Mouse (Mus musculus) G1E (cell line): ENCODE data around the gene Pef1. TPM values are rescaled to one million over a fixed set of nuclear protein-coding genes. Genes with fewer than 3 reads are reported as not detected.
A peak's percentile ranks its signal among the peaks of the same experiment; 100 is the strongest.

Source experiments
- ATAC-seq: 2 replicates; pipeline ENCODE4 v1.8.0; 2016; ENCODE audit warnings: mild to moderate bottlenecking; ENCODE audit not compliant: insufficient number of reproducible peaks, poor library complexity, low FRiP score, severe bottlenecking; ENCODE audit errors: extremely low read depth
- DNase-seq: peaks from one replicate; pipeline ENCODE4 v3.0.0; 2012; ENCODE audit warnings: low spot score
- H3K27me3 ChIP-seq: 2 replicates; pipeline ENCODE4 v1.6.1; 2012; ENCODE audit warnings: mild to moderate bottlenecking, low read length, inconsistent platforms; ENCODE audit not compliant: insufficient read depth
- H3K36me3 ChIP-seq: replicated peaks from 2 replicates; pipeline ENCODE3; 2012; ENCODE audit warnings: mild to moderate bottlenecking, inconsistent platforms
- H3K4me1 ChIP-seq: 2 replicates; pipeline ENCODE4 v1.6.1; 2012; ENCODE audit warnings: low read depth, low read length, inconsistent platforms, mixed read lengths; ENCODE audit not compliant: insufficient read depth
- H3K4me3 ChIP-seq: 2 replicates; pipeline ENCODE4 v1.5.1; 2012; ENCODE audit warnings: low read depth, mild to moderate bottlenecking, inconsistent platforms, low read length, moderate library complexity, mixed read lengths
- H3K9me3 ChIP-seq: replicated peaks from 2 replicates; pipeline ENCODE4 v1.6.1; 2012; ENCODE audit warnings: inconsistent platforms
- CTCF ChIP-seq: IDR thresholded peaks from 2 replicates; pipeline ENCODE4 v1.5.1; 2012; ENCODE audit warnings: low read depth, low read length, inconsistent platforms, mixed read lengths
- GATA1 ChIP-seq: IDR thresholded peaks from 2 replicates; pipeline ENCODE4 v1.6.1; 2012; ENCODE audit warnings: borderline replicate concordance, low read length, inconsistent platforms, mixed read lengths
- GATA2 ChIP-seq: IDR thresholded peaks from 2 replicates; pipeline ENCODE4 v1.6.1; 2012; ENCODE audit warnings: low read depth, low read length, inconsistent platforms, borderline replicate concordance
- POLR2AphosphoS5 ChIP-seq: IDR thresholded peaks from 2 replicates; pipeline ENCODE4 v1.6.1; 2012; ENCODE audit warnings: low read depth, low read length, inconsistent platforms; ENCODE audit not compliant: insufficient replicate concordance
- TAL1 ChIP-seq: conservative IDR thresholded peaks from 2 replicates; pipeline ENCODE4 v1.6.1; 2012; ENCODE audit warnings: low read depth, low read length, inconsistent platforms, mixed read lengths
- polyA plus RNA-seq: library from polyadenylated mRNA; stranded (reverse); fragments of >175 nt; gene quantifications from 2 replicates; pipeline ENCODE4 v1.2.3, GENCODE M21; 2012
- total RNA-seq, 2 experiments: library from RNA; stranded (forward) in 1 of 2; stranded (reverse) in 1 of 2; fragments of 200-1000 nt in 1 of 2; fragments of >200 nt in 1 of 2; fragmentation: Nextera tagmentation in 1 of 2; gene quantifications; 2 replicates each; pipeline ENCODE4 v1.2.3; 2014 to 2017

Gene Pef1
- total and polyA plus RNA-seq, 3 experiments: 20.9 to 84.6 (median 24.8) TPM

- TF ChIP-seq GATA2 (no peak), TAL1 (no peak), POLR2AphosphoS5 (no peak), CTCF (no peak), GATA1 (no peak)
- Histone ChIP-seq H3K36me3 (no peaks in the 10 kb centered on the region), H3K4me1 (no peaks in the 10 kb centered on the region), H3K9me3 (no peaks in the 10 kb centered on the region), H3K27me3 (peaks cover 46% of the 10 kb centered on the region), H3K4me3 (no peak overlapping the region)
- DNase-seq: no peak
- no peak for ATAC-seq
Measured at GRCm38 (mm10) chr4:130063191-130063590, 39.2 kb upstream of the Pef1 start.

- TF ChIP-seq TAL1: no peak
- TF ChIP-seq GATA2: no peak
- TF ChIP-seq CTCF: peak; percentile 51
- no peak for TF ChIP-seq GATA1
- Histone ChIP-seq H3K27me3 (peaks cover 26% of the 10 kb centered on the region), H3K36me3 (no peaks in the 10 kb centered on the region), H3K4me1 (peaks cover 2% of the 10 kb centered on the region), H3K4me3 (no peak overlapping the region), H3K9me3 (no peaks in the 10 kb centered on the region)
- no peak for ATAC-seq
- DNase-seq: peak; percentile 35
Measured at GRCm38 (mm10) chr4:130066816-130067215, 35.5 kb upstream of the Pef1 start.

GRCm38 (mm10) chr4:130070523-130070922 is 31.8 kb upstream of the Pef1 start:
- no peak overlapping the region for H3K4me3 ChIP-seq

GRCm38 (mm10) chr4:130071758-130072157 is 30.6 kb upstream of the Pef1 start:
- Histone ChIP-seq H3K36me3 (no peaks in the 10 kb centered on the region), H3K27me3 (peaks cover 23% of the 10 kb centered on the region), H3K4me3 (no peak overlapping the region), H3K9me3 (no peaks in the 10 kb centered on the region), H3K4me1 (peaks cover 6% of the 10 kb centered on the region)
- TF ChIP-seq GATA2 (no peak), GATA1 (no peak), POLR2AphosphoS5 (no peak), TAL1 (no peak), CTCF (no peak)
- ATAC-seq (no peak), DNase-seq (no peak)

More at GRCm38 (mm10) chr4:130070523-130070922, 31.8 kb upstream of the Pef1 start:
- Histone ChIP-seq H3K4me1 (peaks cover 6% of the 10 kb centered on the region), H3K9me3 (no peaks in the 10 kb centered on the region), H3K36me3 (no peaks in the 10 kb centered on the region), H3K27me3 (peaks cover 22% of the 10 kb centered on the region; the same call in 1 of the 2 replicates)
- DNase-seq (no peak), ATAC-seq (no peak)
- TF ChIP-seq GATA1 (no peak), GATA2 (no peak), TAL1 (no peak), POLR2AphosphoS5 (no peak), CTCF (no peak)

GRCm38 (mm10) chr4:130073367-130073766 is 29.0 kb upstream of the Pef1 start:
- Histone ChIP-seq H3K27me3 (peaks cover 31% of the 10 kb centered on the region), H3K4me3 (no peak overlapping the region), H3K9me3 (no peaks in the 10 kb centered on the region), H3K4me1 (peaks cover 6% of the 10 kb centered on the region), H3K36me3 (no peaks in the 10 kb centered on the region)
- ATAC-seq (no peak), DNase-seq (no peak)
- TF ChIP-seq POLR2AphosphoS5 (no peak), TAL1 (no peak), GATA2 (no peak), CTCF (no peak), GATA1 (no peak)

GRCm38 (mm10) chr4:130074761-130075515 is 27.4 kb upstream of the Pef1 start:
- no peak overlapping the region for H3K4me3 ChIP-seq
- peaks cover 37% of the 10 kb centered on the region for H3K27me3 ChIP-seq
- H3K9me3 ChIP-seq: no peaks in the 10 kb centered on the region
- ATAC-seq (no peak), DNase-seq (no peak)
- H3K4me1 ChIP-seq: peaks cover 6% of the 10 kb centered on the region
- H3K36me3 ChIP-seq: no peaks in the 10 kb centered on the region
- TF ChIP-seq GATA2 (no peak), GATA1 (no peak), CTCF (no peak), POLR2AphosphoS5 (no peak), TAL1 (no peak)
